Mouse (Mus musculus) naive thymus-derived CD4-positive, alpha-beta T cell, adult 2 months (primary cell): ENCODE results near the gene Mtpn.
A peak's percentile ranks its signal among the peaks of the same experiment; 100 is the strongest.

Experiments
- DNase-seq: peaks from one replicate; pipeline ENCODE4 v3.0.0-alpha.2; 2011; ENCODE audit warnings: low read depth

Gene Mtpn

DNA sequence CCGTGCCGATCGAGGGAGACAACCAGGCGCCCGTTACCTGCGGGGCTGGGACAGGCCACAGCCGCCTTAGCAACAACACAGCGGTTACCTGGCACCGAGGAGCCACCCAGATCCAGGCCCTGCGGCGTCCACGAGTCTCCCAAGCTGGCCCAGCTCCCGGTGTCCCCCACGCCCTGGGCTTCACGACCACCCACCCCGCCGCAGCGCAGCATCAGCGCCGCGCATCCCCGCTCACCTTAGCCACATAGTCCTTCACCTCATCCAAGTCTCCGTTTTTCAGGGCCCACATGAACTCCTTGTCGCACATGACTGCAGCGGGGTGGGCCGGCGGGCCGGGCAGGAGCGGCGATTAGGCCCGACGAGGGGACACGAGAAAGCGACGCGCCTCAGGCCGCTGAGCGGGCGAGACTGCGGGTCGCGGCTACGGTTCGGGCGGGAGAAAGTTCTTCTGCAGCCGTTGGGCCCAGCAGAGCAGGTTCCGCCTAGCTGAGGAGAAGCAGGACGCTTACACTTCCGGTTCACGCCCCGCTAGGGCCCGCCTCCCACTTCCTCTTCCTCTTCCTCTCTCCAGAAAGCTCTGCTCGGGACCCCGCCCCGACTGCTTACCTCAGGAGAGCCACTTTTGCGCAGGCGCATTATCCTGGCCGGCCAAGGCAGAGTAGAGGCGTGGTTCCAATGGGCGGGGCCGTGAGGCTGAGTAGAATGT, at the start of gene Mtpn:
Gene Mtpn, minus strand, starts transcription at position 585 of the 706 bp plus-strand sequence.
- peak; percentile 96 for DNase-seq

DNA sequence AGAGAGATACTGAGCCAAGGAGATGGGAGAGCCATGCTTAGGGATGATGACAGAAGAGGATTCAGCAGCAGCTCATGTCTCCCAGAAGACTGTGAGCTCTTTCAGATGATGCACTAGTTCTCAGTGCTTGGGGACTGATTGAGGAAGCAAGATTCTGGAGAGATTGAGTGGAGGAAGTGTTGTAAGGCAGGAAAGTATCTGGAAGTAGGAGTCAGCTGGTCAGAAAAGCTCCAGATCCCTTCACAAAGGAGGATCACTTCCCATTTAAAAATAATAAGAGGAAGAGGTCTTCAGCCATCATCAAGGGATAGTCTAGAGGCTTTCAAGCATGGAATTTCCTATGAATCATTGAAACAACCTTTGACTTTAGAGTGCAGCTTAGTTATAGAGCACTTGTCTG, 29.0 kb upstream of the Mtpn start:
- no peak for DNase-seq

- DNase-seq, result peak; percentile 62
Observed at GRCm38 (mm10) chr6:35567755-35568154, 28.1 kb upstream of the Mtpn start.

- no peak for DNase-seq
Observed at GRCm38 (mm10) chr6:35559950-35560349, 20.3 kb upstream of the Mtpn start.

- no peak for DNase-seq
Observed at GRCm38 (mm10) chr6:35544352-35544751, 4.7 kb upstream of the Mtpn start.

DNA sequence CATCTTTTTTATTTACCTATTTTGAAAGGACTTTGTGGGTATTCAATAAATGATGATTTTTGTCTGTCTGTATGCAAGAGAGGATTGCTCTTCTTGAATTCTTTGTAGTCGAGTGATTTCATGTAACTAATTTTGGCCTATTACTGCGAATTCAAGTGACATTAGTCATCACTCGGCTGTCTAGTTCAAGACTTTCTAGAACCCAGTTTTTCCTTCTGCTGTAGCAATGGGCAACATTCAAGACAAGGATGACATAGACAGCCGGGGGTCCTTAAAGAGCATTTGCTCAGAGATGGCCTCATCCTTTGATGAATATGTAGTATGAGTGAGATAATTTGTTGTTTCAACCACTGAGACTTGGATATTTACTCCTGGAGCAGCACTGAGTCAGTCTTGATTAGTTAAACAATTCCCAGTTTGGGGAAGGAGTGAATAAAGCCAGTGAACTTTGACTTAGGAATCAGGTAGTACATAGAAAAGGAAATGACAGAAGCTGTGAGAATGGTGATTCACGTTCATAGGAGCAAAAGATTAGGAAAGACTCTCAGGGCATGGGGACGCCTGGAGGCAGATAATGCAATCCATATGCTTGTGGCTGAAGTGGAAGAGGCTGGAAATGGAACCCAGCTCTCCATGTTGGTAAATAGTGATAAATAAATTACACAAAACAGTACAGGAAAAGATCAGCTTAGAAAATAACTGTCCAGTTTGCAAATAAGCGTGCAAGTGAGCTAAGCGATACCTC, 3.1 kb upstream of the Mtpn start:
- DNase-seq, result no peak

DNA sequence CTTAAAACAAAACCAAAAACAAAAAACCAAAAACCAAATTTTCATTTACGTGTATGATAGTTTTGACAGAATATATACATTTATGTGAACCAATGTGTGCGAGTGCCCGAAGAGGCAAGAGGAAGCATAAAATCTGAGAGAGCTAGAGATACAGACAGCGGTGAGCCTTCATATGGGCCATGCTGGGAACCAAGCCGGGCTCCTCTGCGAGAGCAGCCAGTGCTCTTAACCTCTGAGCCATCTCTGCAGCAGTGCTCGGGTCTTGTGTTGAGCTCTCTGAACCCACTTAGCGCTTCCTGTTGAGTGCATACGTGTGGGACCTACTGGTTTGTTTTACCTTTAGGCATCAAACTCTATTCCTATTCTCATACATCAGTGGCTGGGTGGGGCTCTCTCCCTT, 689 bp upstream of the Mtpn start:
- peak; percentile 22 for DNase-seq

DNA sequence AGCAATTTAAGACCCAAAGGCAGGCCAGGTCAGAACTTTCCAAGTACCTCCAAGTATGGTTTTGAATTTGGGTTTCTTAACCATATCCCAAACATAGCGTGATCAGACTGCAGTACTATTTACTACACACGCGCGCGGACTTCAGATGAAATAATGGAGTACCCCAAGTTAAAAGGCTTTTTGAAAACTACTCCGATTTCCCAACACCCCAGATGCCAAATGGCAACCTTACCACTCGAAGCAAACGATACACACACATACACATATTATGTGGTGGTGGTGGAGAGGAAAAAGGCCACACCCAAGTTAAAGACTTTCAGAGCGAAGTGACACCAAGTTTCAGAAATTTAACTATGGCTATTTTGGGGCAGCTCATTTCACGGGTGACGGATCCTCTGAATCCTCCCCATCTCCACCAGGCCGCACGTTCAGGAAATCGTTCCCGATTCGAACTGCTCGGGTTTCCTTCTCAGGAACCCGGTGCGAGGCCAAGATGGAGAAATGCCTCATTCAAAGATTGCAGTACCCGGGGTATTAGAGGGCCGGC, 858 bp downstream of the Mtpn start:
- DNase-seq, result no peak

DNA sequence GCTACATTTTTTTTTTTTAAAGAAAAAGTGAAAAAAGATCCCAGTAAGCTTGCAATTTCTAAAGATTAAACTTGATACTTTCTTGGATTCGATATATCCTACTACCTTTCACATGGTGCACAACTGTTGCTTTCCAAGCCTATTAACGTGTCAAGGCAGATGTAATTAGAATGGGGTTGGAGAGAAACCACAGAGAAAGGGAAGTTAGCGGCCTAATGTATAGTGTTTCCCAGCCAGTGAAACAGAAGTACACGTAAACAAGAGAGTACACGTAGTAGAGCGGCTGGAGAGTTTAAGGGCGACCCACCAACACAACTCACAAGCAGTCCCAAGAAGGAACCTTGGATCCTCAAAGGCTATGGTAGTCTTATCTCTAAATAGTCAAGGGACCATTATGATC, 3.7 kb downstream of the Mtpn start:
- no peak for DNase-seq

- no peak for DNase-seq
Observed at GRCm38 (mm10) chr6:35513362-35513761, 26.3 kb downstream of the Mtpn start.

GRCm38 (mm10) chr6:35504781-35505180, 34.9 kb downstream of the Mtpn start:
- DNase-seq, result no peak

GRCm38 (mm10) chr6:35502904-35503303, 36.8 kb downstream of the Mtpn start:
- DNase-seq, result no peak

GRCm38 (mm10) chr6:35499978-35500667, 39.6 kb downstream of the Mtpn start:
- no peak for DNase-seq

DNA sequence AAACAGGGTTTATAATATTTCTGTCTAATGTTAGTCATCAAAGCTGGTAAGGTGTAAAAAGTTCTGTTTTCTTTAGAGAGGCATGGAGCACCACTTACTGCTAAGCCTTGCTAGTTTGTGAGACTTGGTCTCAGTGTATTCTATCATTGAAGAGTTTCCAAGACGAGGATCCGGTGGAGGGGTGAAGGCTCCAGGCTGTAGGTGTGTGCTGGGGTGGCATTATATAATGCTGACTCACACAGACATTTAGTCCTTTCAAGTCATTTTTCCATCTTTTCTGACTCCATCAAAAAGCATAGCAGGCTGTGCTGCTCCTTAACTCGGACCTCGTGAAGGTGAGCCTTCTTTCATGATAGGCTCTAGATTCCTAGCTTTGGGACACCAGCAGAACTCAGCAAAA, 42.3 kb downstream of the Mtpn start:
- DNase-seq, result no peak

DNA sequence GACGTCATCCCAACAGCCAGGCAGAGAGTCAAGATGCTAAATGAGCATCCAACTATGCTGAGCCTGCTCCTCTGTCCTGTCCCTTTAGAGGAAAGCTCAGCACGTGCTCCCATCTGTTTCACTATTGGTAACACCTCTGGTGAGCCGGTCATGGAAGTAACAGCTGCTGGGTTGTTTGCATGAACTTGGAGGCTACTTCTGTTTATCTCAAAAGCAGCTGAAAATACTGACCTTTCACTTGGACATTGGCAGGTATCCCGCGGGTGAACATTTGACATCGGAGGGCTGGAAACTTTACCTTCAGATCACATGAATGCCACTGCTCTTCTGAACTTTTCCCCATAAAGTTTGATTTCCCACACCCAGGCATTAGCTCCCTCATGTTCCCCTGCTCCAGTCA, 45.8 kb downstream of the Mtpn start:
- no peak for DNase-seq

DNA sequence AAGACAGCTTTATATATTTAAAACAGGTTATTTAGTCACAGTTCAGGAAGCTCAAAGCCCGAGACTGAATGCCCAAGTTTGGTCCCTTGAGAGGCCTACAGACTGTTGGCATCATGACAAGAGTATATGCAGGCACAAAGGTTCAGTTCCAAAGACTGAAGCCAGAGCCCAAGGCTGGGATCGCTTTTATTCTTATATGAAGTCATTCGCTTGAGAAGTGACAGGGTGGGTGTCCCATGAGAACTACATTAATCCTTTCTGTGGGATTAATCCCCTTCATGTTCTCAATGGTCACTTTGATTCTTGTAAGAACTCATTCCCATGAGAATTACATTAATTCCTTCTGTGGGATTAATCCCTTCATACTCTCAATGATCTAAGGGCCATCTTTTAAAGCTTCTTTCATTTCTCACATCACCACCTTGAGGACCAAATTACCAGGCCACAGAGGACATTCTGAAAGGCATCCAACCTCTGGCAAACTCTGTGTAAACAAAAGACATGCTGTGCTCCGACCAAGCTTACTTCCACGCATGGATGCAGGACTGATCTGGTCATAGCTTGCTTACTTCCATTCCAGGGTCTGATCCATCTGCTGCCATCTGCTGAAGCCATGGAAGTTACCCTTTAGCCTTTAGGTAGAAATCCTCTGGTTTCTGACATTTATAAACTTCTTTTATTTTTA, 59.9 kb downstream of the Mtpn start:
- DNase-seq, result no peak

- no peak for DNase-seq
Observed at GRCm38 (mm10) chr6:35476830-35477229, 62.9 kb downstream of the Mtpn start.

- no peak for DNase-seq
Observed at GRCm38 (mm10) chr6:35463450-35464395, 76.0 kb downstream of the Mtpn start.

GRCm38 (mm10) chr6:35462484-35462883, 77.2 kb downstream of the Mtpn start:
- peak; percentile 29 for DNase-seq
